Mouse (Mus musculus): ENCODE data around the gene Raver1. TPM values are rescaled to one million over a fixed set of nuclear protein-coding genes. Genes with fewer than 3 reads are reported as not detected.
"Not testable (repeated sequence)": the region's sequence is repeated elsewhere in the genome, so short reads cannot be mapped to it uniquely, and the experiment has no call there.

The Raver1 gene
- polyA plus RNA-seq, 1 experiment from 2014 or later, result 37.3 TPM

DNA sequence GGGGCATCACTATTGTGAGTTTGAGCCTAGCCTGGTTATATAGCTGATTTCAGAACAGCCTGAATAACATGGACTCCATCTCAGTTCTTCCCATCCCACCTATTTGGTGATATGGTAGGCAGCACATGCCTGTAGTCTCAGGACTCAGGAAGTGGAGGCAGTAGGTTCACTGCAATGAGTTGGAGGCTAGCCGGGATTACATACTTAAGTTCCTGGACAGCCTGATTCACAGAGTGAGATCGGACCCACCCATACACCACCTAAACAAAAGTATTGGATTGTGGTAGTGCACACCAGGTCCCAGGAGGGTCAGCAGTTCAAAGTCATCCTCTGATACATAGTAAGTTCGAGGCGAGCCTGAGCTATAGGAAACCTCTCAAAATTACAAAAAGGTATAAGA is 19.2 kb downstream of the Raver1 start:
- no peaks in the 10 kb centered on the region for H3K27me3 ChIP-seq
- peaks cover 48% of the 10 kb centered on the region for H3K36me3 ChIP-seq
- H3K9me3 ChIP-seq, result no peaks in the 10 kb centered on the region
- peaks cover 20% of the 10 kb centered on the region for H3K4me1 ChIP-seq (replicated peaks)
- peak overlapping the region; percentile 93 for H3K4me2 ChIP-seq
- no peak overlapping the region; the same call in 1 of the 2 replicates for H3K27ac ChIP-seq (replicated peaks)
- peak; percentile 9 for ATAC-seq (ENCODE audit: low read depth)
- WGBS, result 16% methylated on average over 4 of the region's 4 CpGs
- peak overlapping the region; percentile 86 for H3K9ac ChIP-seq
- peak overlapping the region; percentile 89 for H3K4me3 ChIP-seq

- H3K4me3 ChIP-seq, result no peak within 1 kb of the TSS
- peaks cover 7% of the 10 kb centered on the region for H3K4me1 ChIP-seq (replicated peaks)
- no peak within 1 kb of the TSS for H3K4me2 ChIP-seq
- WGBS, result 84% methylated on average over 27 of the region's 27 CpGs
- no peak within 1 kb of the TSS for H3K9ac ChIP-seq
- no peaks in the 10 kb centered on the region for H3K9me3 ChIP-seq
- ATAC-seq (ENCODE audit: low read depth), result no peak
- peaks cover 58% of the 10 kb centered on the region for H3K36me3 ChIP-seq
- no peak within 1 kb of the TSS for H3K27ac ChIP-seq (replicated peaks)
- H3K27me3 ChIP-seq, result no peaks in the 10 kb centered on the region
Measured at GRCm38 (mm10) chr9:21067006-21067684, 24.7 kb downstream of the Raver1 start, which contains the start of gene Zglp1. TSS of gene Zglp1 (minus strand) at chr9:21067093.

DNA sequence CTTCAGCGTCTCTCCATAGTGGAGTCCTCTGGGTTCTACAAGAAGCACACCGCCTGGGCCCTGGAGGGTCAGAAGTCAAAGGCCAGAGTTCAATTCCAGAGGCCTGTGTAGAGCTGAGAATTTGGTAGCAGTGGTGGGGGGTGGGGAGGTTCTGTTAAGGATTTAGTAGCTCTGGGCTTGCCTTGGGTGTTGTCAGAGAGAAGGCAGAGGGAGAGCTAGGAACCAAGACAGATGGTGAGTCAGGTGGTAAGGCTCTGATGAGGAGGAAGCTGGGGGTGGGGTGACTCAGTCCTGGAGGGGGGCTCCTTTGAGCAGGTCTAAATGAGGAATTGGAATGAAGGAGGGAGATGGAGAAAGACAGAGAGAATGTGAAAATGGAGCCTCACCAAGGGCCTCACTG is 28.9 kb downstream of the Raver1 start:
- H3K4me3 ChIP-seq, result no peak overlapping the region
- peaks cover 50% of the 10 kb centered on the region for H3K36me3 ChIP-seq
- no peak for ATAC-seq (ENCODE audit: low read depth)
- no peak overlapping the region for H3K9ac ChIP-seq
- H3K9me3 ChIP-seq, result no peaks in the 10 kb centered on the region
- WGBS, result 88% methylated on average over 2 of the region's 2 CpGs
- no peak overlapping the region for H3K27ac ChIP-seq (replicated peaks)
- no peak overlapping the region for H3K4me2 ChIP-seq
- no peaks in the 10 kb centered on the region for H3K27me3 ChIP-seq
- no peaks in the 10 kb centered on the region for H3K4me1 ChIP-seq (replicated peaks)

DNA sequence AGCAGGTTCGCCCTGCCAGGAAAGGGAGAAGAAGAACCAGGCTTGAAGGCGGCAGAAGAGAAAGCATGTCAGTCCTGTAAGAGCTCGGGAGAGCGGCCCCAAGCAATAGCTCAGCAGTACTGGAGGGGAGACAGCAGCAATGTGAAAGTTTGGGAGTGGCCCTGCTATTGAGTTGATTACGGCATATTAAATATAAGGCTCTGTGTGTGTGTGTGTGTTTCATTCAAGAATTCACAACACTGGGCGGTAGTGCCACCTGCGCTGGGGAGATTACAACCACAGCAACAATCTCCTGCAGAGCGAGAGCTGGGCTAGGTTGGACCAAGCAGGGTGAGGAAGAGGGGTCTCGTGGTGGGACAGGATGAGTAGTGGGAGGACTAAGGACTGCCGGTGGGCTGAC is 40.2 kb downstream of the Raver1 start:
- no peak overlapping the region for H3K27ac ChIP-seq (replicated peaks)

GRCm38 (mm10) chr9:21045235-21045634 is 46.6 kb downstream of the Raver1 start:
- no peak for ATAC-seq (ENCODE audit: low read depth)
- H3K9me3 ChIP-seq, result no peaks in the 10 kb centered on the region
- H3K36me3 ChIP-seq, result no peaks in the 10 kb centered on the region
- 83% methylated on average over 3 of the region's 3 CpGs for WGBS
- no peak overlapping the region for H3K4me2 ChIP-seq
- peaks cover 8% of the 10 kb centered on the region for H3K27me3 ChIP-seq
- no peaks in the 10 kb centered on the region for H3K4me1 ChIP-seq (replicated peaks)
- no peak overlapping the region for H3K9ac ChIP-seq
- H3K27ac ChIP-seq (replicated peaks), result no peak overlapping the region
- no peak overlapping the region for H3K4me3 ChIP-seq

More for the DNA sequence above, 40.2 kb downstream of the Raver1 start:
- no peak overlapping the region for H3K4me3 ChIP-seq
- H3K27me3 ChIP-seq, result 0 out of 2 replicates have a peak, but pooled peaks cover 4% of the 10 kb centered on the region
- no peaks in the 10 kb centered on the region for H3K36me3 ChIP-seq
- no peak overlapping the region for H3K4me2 ChIP-seq
- 68% methylated on average over 10 of the region's 10 CpGs for WGBS
- no peak overlapping the region for H3K9ac ChIP-seq
- H3K9me3 ChIP-seq, result no peaks in the 10 kb centered on the region
- H3K4me1 ChIP-seq (replicated peaks), result no peaks in the 10 kb centered on the region
- no peak for ATAC-seq (ENCODE audit: low read depth)

GRCm38 (mm10) chr9:21044785-21045184 is 47.0 kb downstream of the Raver1 start:
- H3K36me3 ChIP-seq; H3K9ac ChIP-seq; H3K4me3 ChIP-seq; ATAC-seq (ENCODE audit: low read depth); H3K4me1 ChIP-seq (replicated peaks); H3K9me3 ChIP-seq; H3K27ac ChIP-seq (replicated peaks); H3K4me2 ChIP-seq: not testable (repeated sequence)
- peaks cover 12% of the 10 kb centered on the region for H3K27me3 ChIP-seq
- WGBS, result 38% methylated on average over 1 of the region's 1 CpGs

- 83% methylated on average over 4 of the region's 4 CpGs for WGBS
- H3K27ac ChIP-seq (replicated peaks), result no peak overlapping the region
Measured at GRCm38 (mm10) chr9:21043563-21043962, 48.2 kb downstream of the Raver1 start.

DNA sequence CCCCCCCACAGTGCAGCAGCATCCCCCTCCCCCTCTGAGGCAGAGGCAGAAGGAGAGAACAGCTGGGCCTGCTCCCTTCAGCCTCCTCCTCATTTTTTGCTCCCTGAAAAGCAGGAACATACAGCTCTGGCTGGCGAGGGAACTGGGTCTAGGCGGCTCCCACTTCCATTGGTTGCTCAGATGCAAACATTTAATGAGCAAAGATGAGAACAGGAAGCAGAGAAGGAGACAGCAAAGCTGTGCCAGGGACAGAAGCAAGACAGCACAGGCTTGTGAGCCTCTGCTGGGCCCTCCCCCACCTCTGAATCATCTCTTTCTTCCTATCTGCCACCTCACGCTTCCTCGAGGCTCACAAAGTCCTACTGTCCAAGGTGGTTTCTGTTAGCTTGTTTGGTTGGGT is 50.5 kb downstream of the Raver1 start:
- 47% methylated on average over 4 of the region's 4 CpGs for WGBS
- no peaks in the 10 kb centered on the region for H3K9me3 ChIP-seq
- no peak for ATAC-seq (ENCODE audit: low read depth)
- no peak overlapping the region for H3K4me3 ChIP-seq
- H3K27me3 ChIP-seq, result peaks cover 47% of the 10 kb centered on the region
- peaks cover 21% of the 10 kb centered on the region for H3K4me1 ChIP-seq (replicated peaks)
- no peaks in the 10 kb centered on the region for H3K36me3 ChIP-seq
- H3K27ac ChIP-seq (replicated peaks), result no peak overlapping the region
- no peak overlapping the region for H3K9ac ChIP-seq
- no peak overlapping the region for H3K4me2 ChIP-seq

More at GRCm38 (mm10) chr9:21043563-21043962, 48.2 kb downstream of the Raver1 start:
- Histone ChIP-seq H3K27me3 (peaks cover 24% of the 10 kb centered on the region), H3K9ac (no peak overlapping the region), H3K4me1 (replicated peaks) (0 out of 2 replicates have a peak, but pooled peaks cover 2% of the 10 kb centered on the region), H3K9me3 (no peaks in the 10 kb centered on the region), H3K4me2 (no peak overlapping the region), H3K4me3 (no peak overlapping the region), H3K36me3 (no peaks in the 10 kb centered on the region)
- no peak for ATAC-seq (ENCODE audit: low read depth)

DNA sequence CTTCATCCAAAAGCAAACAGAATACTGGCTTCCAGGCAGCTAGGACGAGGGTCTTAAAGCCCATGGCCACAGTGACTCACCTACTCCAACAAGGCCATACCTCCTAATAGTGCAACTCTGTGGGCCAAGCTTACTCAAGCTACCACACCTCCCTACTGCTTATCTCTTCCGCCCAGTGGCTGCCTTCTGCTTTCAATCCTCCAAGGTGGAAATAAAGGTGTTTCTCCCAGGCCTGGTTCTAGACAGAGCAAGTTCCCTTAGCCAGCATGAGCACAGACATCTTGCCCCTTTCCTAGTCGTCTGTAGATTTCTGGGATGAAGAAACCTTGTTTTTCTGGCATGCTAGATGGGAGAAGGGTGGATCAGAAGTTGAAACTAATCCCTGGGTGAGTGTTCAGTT is 52.0 kb downstream of the Raver1 start:
- Histone ChIP-seq H3K4me3 (no peak overlapping the region), H3K27ac (replicated peaks) (no peak overlapping the region), H3K27me3 (peaks cover 62% of the 10 kb centered on the region), H3K9me3 (no peaks in the 10 kb centered on the region), H3K4me1 (replicated peaks) (peaks cover 28% of the 10 kb centered on the region), H3K36me3 (no peaks in the 10 kb centered on the region), H3K4me2 (no peak overlapping the region), H3K9ac (no peak overlapping the region)
- ATAC-seq (ENCODE audit: low read depth), result no peak
- 79% methylated on average over 3 of the region's 3 CpGs for WGBS

GRCm38 (mm10) chr9:21037481-21037891 is 54.3 kb downstream of the Raver1 start:
- peak; percentile 62; the same call in 1 of the 2 replicates for ATAC-seq (ENCODE audit: low read depth)
- Histone ChIP-seq H3K36me3 (no peaks in the 10 kb centered on the region), H3K27me3 (peaks cover 84% of the 10 kb centered on the region)

DNA sequence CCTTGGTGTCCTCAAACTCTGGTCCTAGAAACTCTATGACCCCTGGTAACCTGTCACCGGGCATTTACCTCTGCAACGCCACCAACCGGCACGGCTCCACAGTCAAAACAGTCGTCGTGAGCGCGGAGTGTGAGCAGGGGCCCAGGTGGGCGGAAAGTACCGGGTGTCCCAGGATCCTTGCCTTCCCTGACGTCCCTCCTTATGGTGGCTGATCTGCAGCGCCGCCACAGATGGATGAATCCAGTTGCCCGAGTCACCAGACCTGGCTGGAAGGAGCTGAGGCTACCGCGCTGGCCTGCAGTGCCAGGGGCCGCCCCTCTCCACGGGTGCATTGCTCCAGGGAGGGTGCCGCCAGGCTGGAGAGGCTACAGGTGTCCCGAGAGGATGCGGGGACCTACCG is 55.1 kb downstream of the Raver1 start:
- Histone ChIP-seq H3K4me3 (peak overlapping the region; percentile 43), H3K4me2 (peak overlapping the region; percentile 66), H3K27ac (replicated peaks) (no peak overlapping the region), H3K4me1 (replicated peaks) (peaks cover 55% of the 10 kb centered on the region), H3K36me3 (no peaks in the 10 kb centered on the region), H3K9me3 (no peaks in the 10 kb centered on the region), H3K27me3 (peaks cover 92% of the 10 kb centered on the region), H3K9ac (peak overlapping the region; percentile 70; the same call in 1 of the 2 replicates)
- no peak for ATAC-seq (ENCODE audit: low read depth)
- WGBS, result under 1% methylated on average over 22 of the region's 22 CpGs

More at GRCm38 (mm10) chr9:21037481-21037891, 54.3 kb downstream of the Raver1 start:
- WGBS, result 2% methylated on average over 31 of the region's 31 CpGs
- Histone ChIP-seq H3K4me2 (peak overlapping the region; percentile 66), H3K4me3 (peak overlapping the region; percentile 43), H3K9ac (peak overlapping the region; percentile 70), H3K9me3 (no peaks in the 10 kb centered on the region), H3K4me1 (replicated peaks) (peaks cover 47% of the 10 kb centered on the region), H3K27ac (replicated peaks) (no peak overlapping the region)

DNA sequence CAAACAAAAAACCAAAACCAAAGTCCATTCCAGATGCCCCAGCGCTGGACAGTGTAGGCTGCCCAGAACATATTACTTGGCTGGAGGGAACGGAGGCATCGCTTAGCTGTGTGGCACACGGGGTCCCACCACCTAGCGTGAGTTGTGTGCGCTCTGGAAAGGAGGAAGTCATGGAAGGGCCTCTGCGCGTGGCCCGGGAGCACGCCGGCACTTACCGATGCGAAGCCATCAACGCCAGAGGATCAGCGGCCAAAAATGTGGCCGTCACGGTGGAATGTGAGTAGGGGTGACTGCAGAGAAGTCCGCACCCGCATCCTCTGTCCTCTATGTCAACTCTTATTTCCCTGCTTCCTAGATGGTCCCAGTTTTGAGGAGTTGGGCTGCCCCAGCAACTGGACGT is 55.6 kb downstream of the Raver1 start:
- no peak overlapping the region for H3K27ac ChIP-seq (replicated peaks)
- WGBS, result 7% methylated on average over 20 of the region's 20 CpGs
- no peak for ATAC-seq (ENCODE audit: low read depth)
- peak overlapping the region; percentile 66 for H3K4me2 ChIP-seq
- H3K9ac ChIP-seq, result no peak overlapping the region
- peak overlapping the region; percentile 43 for H3K4me3 ChIP-seq
- H3K27me3 ChIP-seq, result peaks cover 98% of the 10 kb centered on the region
- no peaks in the 10 kb centered on the region for H3K9me3 ChIP-seq
- H3K4me1 ChIP-seq (replicated peaks), result peaks cover 60% of the 10 kb centered on the region
- no peaks in the 10 kb centered on the region for H3K36me3 ChIP-seq
